Mouse (Mus musculus) spleen, adult 2 months (tissue): ENCODE measurements at regions not wholly inside any gene's neighbourhood (a gene's known extent, or its start where the extent isn't known, plus 50 kb on each side); places are given as distances from the start of the nearest gene placed in this dataset.

Experiments used
- CTCF ChIP-seq: fragments of 200-500 bp; IDR thresholded peaks from 2 replicates; pipeline ENCODE4 v1.5.1; 2011; ENCODE audit warnings: mild to moderate bottlenecking, inconsistent platforms; ENCODE audit not compliant: insufficient read depth, insufficient read length, insufficient replicate concordance; ENCODE audit errors: extremely low read depth
- POLR2A ChIP-seq: fragments of 200-500 bp; IDR thresholded peaks from 2 replicates; pipeline ENCODE4 v1.6.1; 2011; ENCODE audit warnings: low read depth, low read length, inconsistent platforms

DNA sequence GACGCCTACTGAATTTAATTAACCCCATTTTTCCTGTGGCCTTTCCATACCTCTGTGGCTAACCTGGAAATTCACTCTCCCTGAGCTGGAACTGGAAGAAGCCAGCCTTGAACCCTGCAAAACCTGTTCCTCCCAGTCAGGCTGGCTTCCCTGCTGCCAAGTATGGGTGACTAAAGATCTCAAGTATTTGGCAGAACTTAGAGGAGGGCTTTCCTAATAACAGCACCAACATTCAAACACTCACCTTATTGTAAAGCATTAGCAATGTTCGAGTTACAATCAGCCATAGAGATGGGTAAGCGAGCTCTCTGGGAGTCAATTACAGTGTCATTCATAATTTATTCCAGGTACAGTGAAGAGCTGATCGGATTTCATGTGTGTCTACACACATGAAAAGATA is 112.4 kb upstream of the D7Ertd443e start:
- TF ChIP-seq CTCF (no peak), POLR2A (no peak)
